In genomic region chrX:10857089-10857488, GRCm38 (mm10) we compare ENCODE assay signal across 20 mouse cellular contexts.
A peak's percentile ranks its signal among the peaks of the same experiment; 100 is the strongest.
DNase-seq lines count a peak whose midpoint lies in the region; ATAC-seq and TF ChIP-seq lines count a peak whose summit lies in the region.
"Had no signal": no experiment of that assay in that cellular context is flagged by ENCODE, and none has a peak within 500 bp of the region (broad histone marks: within the 10 kb centered on the region; RNA-seq: fewer than 3 reads in every experiment).

No protein-coding gene starts in this region.

- H3K36me3 ChIP-seq in kidney, adult 2 months (ENCODE audit: control insufficient read depth, insufficient read depth, low read length), result no peaks in the 10 kb centered on the region
- no peaks in the 10 kb centered on the region for H3K36me3 ChIP-seq in lung, embryonic 14.5 days (ENCODE audit: insufficient read depth)
- H3K36me3 ChIP-seq: G1E; heart, embryonic 15.5 days; limb, embryonic 13.5 days had no signal

- no peak overlapping the region for H3K27ac ChIP-seq in kidney, adult 2 months (ENCODE audit: insufficient read depth, low read depth, low read length)
- no peak overlapping the region for H3K27ac ChIP-seq in lung, embryonic 14.5 days (ENCODE audit: low read depth)
- H3K27ac ChIP-seq: heart, embryonic 15.5 days; hindbrain, postnatal 0 days; limb, embryonic 13.5 days had no signal

- 55% methylated on average over 6 of the region's 6 CpGs for WGBS in kidney, adult 2 months
- WGBS in lung, embryonic 14.5 days, result 53% methylated on average over 6 of the region's 6 CpGs

- DNase-seq in kidney, adult 2 months, result peak; percentile 27
- DNase-seq in kidney, adult 11 months, result no peak
- DNase-seq in lung, embryonic 14.5 days, result peak; percentile 34
- DNase-seq in lung, postnatal 25 days (ENCODE audit: low spot score), result no peak
- no peak for DNase-seq in embryo, embryonic 9.5 days (ENCODE audit: extremely low spot score)
- DNase-seq: cerebellum, postnatal 10 days; embryo, embryonic 11 days; gastrocnemius, postnatal 10 days; kidney, adult 18-20 months; midbrain, embryonic 14.5 days; retina, postnatal 1 day; right cerebral cortex, postnatal 4 days; thymus, postnatal 4 days had no signal

- no peak for ATAC-seq in lung, embryonic 14.5 days (ENCODE audit: insufficient read depth)
- peak; percentile 76 for ATAC-seq in common myeloid progenitor, adult 5-6 weeks (replicated peaks; ENCODE audit: low read depth, poor library complexity, severe bottlenecking)
- ATAC-seq in megakaryocyte, adult 5-6 weeks (ENCODE audit: poor library complexity, severe bottlenecking), result peak; percentile 89
- ATAC-seq: CD4-positive, CD25-positive, alpha-beta regulatory T cell, adult 4 months; hindbrain, postnatal 0 days had no signal

- no peak overlapping the region for H3K4me3 ChIP-seq in kidney, adult 2 months (ENCODE audit: insufficient read depth, low read depth, low read length)
- no peak overlapping the region for H3K4me3 ChIP-seq in lung, embryonic 14.5 days (ENCODE audit: low read depth, low read length)
- H3K4me3 ChIP-seq: heart, embryonic 15.5 days; limb, embryonic 13.5 days had no signal

- H3K27me3 ChIP-seq in kidney, adult 2 months (replicated peaks; ENCODE audit: control insufficient read depth, insufficient read depth, low read length), result no peaks in the 10 kb centered on the region
- no peaks in the 10 kb centered on the region for H3K27me3 ChIP-seq in lung, embryonic 14.5 days (ENCODE audit: insufficient read depth, low read length)
- H3K27me3 ChIP-seq: heart, embryonic 15.5 days had no signal

- no peaks in the 10 kb centered on the region for H3K9me3 ChIP-seq in lung, embryonic 14.5 days (ENCODE audit: low read depth, low read length)
- H3K9me3 ChIP-seq: G1E; heart, embryonic 15.5 days; limb, embryonic 13.5 days had no signal

- H3K4me2 ChIP-seq in lung, embryonic 14.5 days, result no peak overlapping the region
- H3K4me2 ChIP-seq: heart, embryonic 15.5 days; limb, embryonic 13.5 days had no signal

- no peak overlapping the region for H3K9ac ChIP-seq in lung, embryonic 14.5 days
- H3K9ac ChIP-seq: heart, embryonic 15.5 days; limb, embryonic 13.5 days had no signal

- H3K4me1 ChIP-seq in kidney, adult 2 months (ENCODE audit: control insufficient read depth, insufficient read depth, low read length), result no peaks in the 10 kb centered on the region
- no peaks in the 10 kb centered on the region for H3K4me1 ChIP-seq in lung, embryonic 14.5 days (ENCODE audit: insufficient read depth)
- H3K4me1 ChIP-seq: heart, embryonic 15.5 days; limb, embryonic 13.5 days had no signal

- no peak for TF ChIP-seq CTCF in kidney, adult 2 months (conservative IDR thresholded peaks at IDR 0.05; ENCODE audit: insufficient read depth, insufficient read length, low read depth, low read length)
- TF ChIP-seq CTCF in lung, embryonic 14.5 days (IDR thresholded peaks at IDR 0.05; ENCODE audit: low read depth), result no peak

- TF ChIP-seq POLR2A in kidney, adult 2 months (IDR thresholded peaks at IDR 0.05; ENCODE audit: low read depth, low read length), result no peak

Comparison
In these comparisons a context has a peak if more than half of its experiments do, and no peak if none do; other contexts are left out.
1. DNase-seq: peak in kidney, adult 2 months (single experiment) and lung, embryonic 14.5 days (single experiment); none in kidney, adult 11 months (single experiment), lung, postnatal 25 days (single experiment) and embryo, embryonic 9.5 days (single experiment).